Mouse (Mus musculus) macrophage (primary cell): ENCODE measurements around the gene Creld2. TPM values are rescaled to one million over a fixed set of nuclear protein-coding genes. Genes with fewer than 3 reads are reported as not detected.

Experiments
- H3K27ac ChIP-seq: fragments of 350-480 bp; formaldehyde crosslinking; 2 replicates; pipeline ENCODE4 v1.9.0; 2021
- H3K36me3 ChIP-seq: fragments of 350-480 bp; formaldehyde crosslinking; 2 replicates; pipeline ENCODE4 v1.9.0; 2021; ENCODE audit errors: inconsistent target
- H3K4me3 ChIP-seq: fragments of 350-480 bp; formaldehyde crosslinking; 2 replicates; pipeline ENCODE4 v1.9.0; 2021; ENCODE audit errors: inconsistent target
- H3K79me2 ChIP-seq: fragments of 350-480 bp; formaldehyde crosslinking; 2 replicates; pipeline ENCODE4 v1.9.0; 2021; ENCODE audit errors: inconsistent target
- WGBS: methylation state at CpG from one replicate; pipeline ENCODE4 v1.1.7; 2026; ENCODE audit warnings: inconsistent platforms; ENCODE audit not compliant: missing documents; 5-methylcytosine and 5-hydroxymethylcytosine counted together
- polyA plus RNA-seq: library from polyadenylated mRNA; stranded (reverse); fragments of 250-400 nt; gene quantifications from 3 replicates; pipeline ENCODE4 v1.2.4, GENCODE M21; 2018; ENCODE audit warnings: inconsistent platforms

Gene Creld2
- polyA plus RNA-seq, 1 experiment from 2014 or later = 23.5 TPM

GRCm38 (mm10) chr15:88864270-88865030 is 45.0 kb downstream of the Creld2 start:
- H3K4me3 ChIP-seq = peak overlapping the region; percentile 15; the same call in 1 of the 2 replicates
- H3K27ac ChIP-seq = peak overlapping the region; percentile 33
- WGBS = 86% methylated on average over 21 of the region's 22 CpGs
- peaks cover 4% of the 10 kb centered on the region; the same call in 1 of the 2 replicates for H3K36me3 ChIP-seq
- no peaks in the 10 kb centered on the region; the same call in 1 of the 2 replicates for H3K79me2 ChIP-seq

GRCm38 (mm10) chr15:88865061-88865460 is 45.6 kb downstream of the Creld2 start:
- WGBS = 95% methylated on average over 7 of the region's 14 CpGs
- no peak overlapping the region for H3K27ac ChIP-seq
- H3K36me3 ChIP-seq = peaks cover 4% of the 10 kb centered on the region; the same call in 1 of the 2 replicates
- no peaks in the 10 kb centered on the region; the same call in 1 of the 2 replicates for H3K79me2 ChIP-seq
- no peak overlapping the region for H3K4me3 ChIP-seq

GRCm38 (mm10) chr15:88865888-88866695 is 46.6 kb downstream of the Creld2 start:
- Histone ChIP-seq H3K36me3 (peaks cover 4% of the 10 kb centered on the region; the same call in 1 of the 2 replicates), H3K79me2 (no peaks in the 10 kb centered on the region; the same call in 1 of the 2 replicates), H3K27ac (no peak overlapping the region), H3K4me3 (no peak overlapping the region)
- 96% methylated on average over 4 of the region's 4 CpGs for whole genome bisulfite sequencing

- H3K4me3 ChIP-seq = no peak overlapping the region
- WGBS = 90% methylated on average over 7 of the region's 7 CpGs
- H3K27ac ChIP-seq = no peak overlapping the region
- no peaks in the 10 kb centered on the region; the same call in 1 of the 2 replicates for H3K79me2 ChIP-seq
- peaks cover 4% of the 10 kb centered on the region; the same call in 1 of the 2 replicates for H3K36me3 ChIP-seq
Observed at GRCm38 (mm10) chr15:88866934-88867356, 47.5 kb downstream of the Creld2 start.

GRCm38 (mm10) chr15:88867368-88868023 is 48.0 kb downstream of the Creld2 start:
- 81% methylated on average over 5 of the region's 5 CpGs for WGBS
- H3K27ac ChIP-seq = no peak overlapping the region

GRCm38 (mm10) chr15:88868024-88868742 is 48.7 kb downstream of the Creld2 start:
- Histone ChIP-seq H3K4me3 (no peak overlapping the region), H3K36me3 (peaks cover 4% of the 10 kb centered on the region; the same call in 1 of the 2 replicates), H3K27ac (no peak overlapping the region), H3K79me2 (no peaks in the 10 kb centered on the region; the same call in 1 of the 2 replicates)
- WGBS = 94% methylated on average over 6 of the region's 6 CpGs

More at GRCm38 (mm10) chr15:88867368-88868023, 48.0 kb downstream of the Creld2 start:
- Histone ChIP-seq H3K4me3 (no peak overlapping the region), H3K79me2 (no peaks in the 10 kb centered on the region; the same call in 1 of the 2 replicates), H3K36me3 (peaks cover 4% of the 10 kb centered on the region; the same call in 1 of the 2 replicates)

GRCm38 (mm10) chr15:88870418-88871185 is 51.2 kb downstream of the Creld2 start:
- 53% methylated on average over 5 of the region's 5 CpGs for WGBS
- Histone ChIP-seq H3K36me3 (no peaks in the 10 kb centered on the region), H3K79me2 (no peaks in the 10 kb centered on the region), H3K4me3 (no peak overlapping the region), H3K27ac (no peak overlapping the region)

GRCm38 (mm10) chr15:88874061-88874460 is 54.6 kb downstream of the Creld2 start:
- WGBS = 100% methylated on average over 3 of the region's 3 CpGs
- H3K4me3 ChIP-seq = no peak overlapping the region
- H3K36me3 ChIP-seq = no peaks in the 10 kb centered on the region
- no peaks in the 10 kb centered on the region for H3K79me2 ChIP-seq
- no peak overlapping the region for H3K27ac ChIP-seq

- Histone ChIP-seq H3K36me3 (no peaks in the 10 kb centered on the region), H3K27ac (no peak overlapping the region), H3K79me2 (no peaks in the 10 kb centered on the region), H3K4me3 (no peak overlapping the region)
- 87% methylated on average over 6 of the region's 6 CpGs for WGBS
Observed at GRCm38 (mm10) chr15:88874477-88874876, 55.0 kb downstream of the Creld2 start.

- WGBS = 62% methylated on average over 10 of the region's 10 CpGs
Observed at GRCm38 (mm10) chr15:88875625-88876081, 56.2 kb downstream of the Creld2 start.

More at GRCm38 (mm10) chr15:88875625-88876081, 56.2 kb downstream of the Creld2 start:
- Histone ChIP-seq H3K79me2 (no peaks in the 10 kb centered on the region), H3K36me3 (no peaks in the 10 kb centered on the region), H3K4me3 (no peak overlapping the region), H3K27ac (no peak overlapping the region)
